Mouse (Mus musculus) embryonic facial prominence, embryonic 12.5 days (tissue): ENCODE measurements around the gene Traf3. TPM values are rescaled to one million over a fixed set of nuclear protein-coding genes. Genes with fewer than 3 reads are reported as not detected.
A peak's percentile ranks its signal among the peaks of the same experiment; 100 is the strongest.

Experiments used
- ATAC-seq: fragments of 200-750 bp; cut with Nextera tagmentation; 2 replicates; pipeline ENCODE4 v1.8.0; 2017; ENCODE audit not compliant: insufficient number of reproducible peaks, insufficient read depth, low FRiP score, low TSS enrichment
- H3K27ac ChIP-seq: fragments of 300-500 bp; sonication (generic); 2 replicates; pipeline ENCODE4 v1.5.1; 2016; ENCODE audit warnings: mild to moderate bottlenecking
- H3K27me3 ChIP-seq: fragments of 300-500 bp; sonication (generic); 2 replicates; pipeline ENCODE4 v1.6.1; 2016; ENCODE audit warnings: mild to moderate bottlenecking, moderate library complexity
- H3K36me3 ChIP-seq: fragments of 300-500 bp; sonication (generic); 2 replicates; pipeline ENCODE4 v1.6.1; 2016; ENCODE audit warnings: mild to moderate bottlenecking
- H3K4me1 ChIP-seq: fragments of 300-500 bp; sonication (generic); 2 replicates; pipeline ENCODE4 v1.6.1; 2016
- H3K4me2 ChIP-seq: fragments of 300-500 bp; sonication (generic); replicated peaks from 2 replicates; pipeline ENCODE4 v1.6.1; 2016; ENCODE audit warnings: mild to moderate bottlenecking, moderate library complexity
- H3K4me3 ChIP-seq: fragments of 300-500 bp; sonication (generic); 2 replicates; pipeline ENCODE4 v1.5.1; 2016; ENCODE audit warnings: mild to moderate bottlenecking
- H3K9ac ChIP-seq: fragments of 300-500 bp; sonication (generic); 2 replicates; pipeline ENCODE4 v1.6.1; 2016; ENCODE audit warnings: mild to moderate bottlenecking, moderate library complexity
- H3K9me3 ChIP-seq: fragments of 300-500 bp; sonication (generic); 2 replicates; pipeline ENCODE4 v1.6.1; 2016; ENCODE audit warnings: mild to moderate bottlenecking, moderate library complexity
- WGBS: fragments of 180-500 bp; shearing (Covaris S2); methylation state at CpG from one replicate; pipeline ENCODE4 v1.1.7; 2016; 5-methylcytosine and 5-hydroxymethylcytosine counted together
- polyA plus RNA-seq: library from polyadenylated mRNA; unstranded; fragments of >200 nt; fragmentation: Nextera tagmentation; extraction: Ambion mirVana; gene quantifications from 2 replicates; pipeline ENCODE4 v1.2.1, GENCODE M21; 2016

The Traf3 gene
- polyA plus RNA-seq, 1 experiment from 2014 or later, result 15.8 TPM

DNA sequence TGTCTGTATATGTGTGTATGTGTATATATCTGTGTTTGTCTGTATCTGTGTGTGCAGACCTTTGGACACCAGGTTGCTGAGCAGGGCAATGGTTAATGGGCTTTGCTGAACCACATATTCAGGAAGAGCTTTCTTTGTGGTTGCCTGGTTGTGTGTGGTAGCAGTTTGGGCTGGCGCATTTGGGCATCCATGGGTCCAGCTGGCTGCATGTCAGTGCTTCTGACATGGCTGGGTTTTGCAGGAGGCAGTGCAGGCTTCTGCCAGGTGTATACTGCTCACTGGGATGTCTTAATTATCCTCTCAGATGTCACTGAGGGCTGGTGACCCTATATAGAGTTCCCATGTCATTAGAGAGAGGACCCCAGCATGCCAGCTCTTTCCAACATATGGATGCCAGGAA, 10.4 kb upstream of the Traf3 start:
- Histone ChIP-seq H3K9ac (no peak overlapping the region), H3K4me2 (no peak overlapping the region), H3K27me3 (no peaks in the 10 kb centered on the region), H3K4me3 (no peak overlapping the region), H3K9me3 (peaks cover 4% of the 10 kb centered on the region; the same call in 1 of the 2 replicates), H3K27ac (no peak overlapping the region), H3K36me3 (no peaks in the 10 kb centered on the region), H3K4me1 (no peaks in the 10 kb centered on the region)
- WGBS, result 89% methylated on average over 1 of the region's 1 CpGs
- no peak for ATAC-seq

DNA sequence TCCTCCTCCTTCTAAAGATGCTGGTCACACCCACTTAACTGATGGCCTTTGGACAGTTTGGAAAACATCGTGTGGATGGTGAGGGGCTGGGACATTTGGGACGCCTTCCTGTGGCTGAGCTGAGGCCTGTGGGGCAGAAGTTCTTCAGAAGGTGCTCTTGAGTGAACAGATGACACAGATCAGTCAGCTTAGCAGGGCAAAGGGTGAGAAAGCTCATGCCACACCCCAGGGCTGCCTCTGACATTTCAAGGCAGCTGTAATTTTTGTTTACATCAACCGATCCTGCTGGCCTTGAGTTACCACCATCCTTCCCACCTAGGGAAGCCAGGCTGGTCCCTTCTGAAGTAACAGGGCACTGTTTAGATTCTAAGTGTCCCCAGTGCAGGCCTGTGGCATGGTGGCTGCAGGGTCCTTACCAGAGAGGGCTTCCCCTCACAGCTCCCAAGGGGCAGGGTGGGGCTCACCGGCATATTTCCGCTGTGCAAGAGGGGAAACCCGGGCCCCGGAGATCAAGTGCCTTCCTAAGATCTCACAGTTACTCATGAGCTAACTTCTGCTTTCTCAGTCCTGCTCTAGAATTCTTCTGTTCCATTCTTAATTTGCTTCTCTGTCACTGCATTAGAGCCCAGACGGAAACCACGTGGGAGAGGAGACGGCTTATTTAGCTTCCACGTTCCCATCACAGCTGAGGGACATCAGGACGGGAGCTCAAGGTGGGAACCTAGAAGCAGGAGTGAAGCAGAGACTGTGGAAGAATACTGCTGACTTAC, 6.3 kb upstream of the Traf3 start:
- Histone ChIP-seq H3K4me1 (peaks cover 13% of the 10 kb centered on the region), H3K4me2 (no peak overlapping the region), H3K27ac (no peak overlapping the region), H3K27me3 (no peaks in the 10 kb centered on the region), H3K9ac (no peak overlapping the region), H3K9me3 (peaks cover 4% of the 10 kb centered on the region; the same call in 1 of the 2 replicates), H3K4me3 (no peak overlapping the region), H3K36me3 (no peaks in the 10 kb centered on the region)
- WGBS, result 63% methylated on average over 12 of the region's 12 CpGs
- no peak for ATAC-seq

DNA sequence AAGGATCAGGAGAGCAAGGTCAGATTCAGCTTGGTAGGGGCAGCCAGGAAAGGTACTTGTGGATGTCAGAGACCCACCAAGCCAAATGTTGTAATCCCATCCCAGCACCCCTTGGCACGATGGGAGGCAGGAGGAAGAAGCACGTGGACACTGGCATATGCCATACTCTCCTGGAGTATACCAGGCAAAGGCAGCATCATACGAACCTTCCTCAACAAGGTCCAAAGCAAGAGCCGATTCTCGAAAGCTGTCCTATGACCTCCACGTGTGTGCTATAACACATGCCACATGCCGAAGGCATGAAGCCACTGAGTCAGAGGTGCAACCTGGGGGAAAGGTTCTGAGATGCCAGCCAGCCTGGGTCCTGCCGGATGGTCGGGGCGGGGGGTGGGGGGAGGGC, 5.3 kb upstream of the Traf3 start:
- WGBS, result 91% methylated on average over 10 of the region's 10 CpGs
- peaks cover 17% of the 10 kb centered on the region for H3K4me1 ChIP-seq
- H3K9me3 ChIP-seq, result no peaks in the 10 kb centered on the region
- H3K36me3 ChIP-seq, result no peaks in the 10 kb centered on the region
- no peaks in the 10 kb centered on the region for H3K27me3 ChIP-seq
- H3K9ac ChIP-seq, result no peak overlapping the region
- no peak for ATAC-seq
- no peak overlapping the region for H3K4me3 ChIP-seq
- H3K4me2 ChIP-seq, result no peak overlapping the region
- no peak overlapping the region for H3K27ac ChIP-seq

DNA sequence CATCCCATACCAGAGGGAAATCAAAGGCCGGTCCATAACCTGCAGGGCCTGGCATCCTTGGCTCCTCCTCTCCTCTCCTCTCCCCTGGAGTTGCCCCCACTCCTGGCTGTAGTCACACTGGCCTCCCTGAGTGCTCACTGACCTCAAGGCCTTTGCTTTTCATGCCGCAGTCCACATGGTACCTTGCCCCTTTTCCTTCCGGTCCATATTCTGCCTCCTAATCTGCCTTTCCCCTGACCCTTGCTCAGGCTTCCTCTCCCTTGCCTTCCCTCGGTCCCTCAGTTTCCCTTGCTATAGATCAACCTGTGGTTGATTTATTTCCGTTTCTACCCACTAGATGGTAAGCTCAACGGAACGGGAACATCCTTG, 4.2 kb upstream of the Traf3 start:
- Histone ChIP-seq H3K4me2 (peak overlapping the region; percentile 42), H3K36me3 (no peaks in the 10 kb centered on the region), H3K27ac (peak overlapping the region; percentile 24; the same call in 1 of the 2 replicates), H3K9me3 (no peaks in the 10 kb centered on the region), H3K9ac (0 out of 2 replicates have a peak overlapping the region, but pooled peaks have one; percentile 10), H3K4me3 (no peak overlapping the region), H3K4me1 (peaks cover 17% of the 10 kb centered on the region), H3K27me3 (no peaks in the 10 kb centered on the region)
- no peak for ATAC-seq
- 39% methylated on average over 7 of the region's 7 CpGs for WGBS

DNA sequence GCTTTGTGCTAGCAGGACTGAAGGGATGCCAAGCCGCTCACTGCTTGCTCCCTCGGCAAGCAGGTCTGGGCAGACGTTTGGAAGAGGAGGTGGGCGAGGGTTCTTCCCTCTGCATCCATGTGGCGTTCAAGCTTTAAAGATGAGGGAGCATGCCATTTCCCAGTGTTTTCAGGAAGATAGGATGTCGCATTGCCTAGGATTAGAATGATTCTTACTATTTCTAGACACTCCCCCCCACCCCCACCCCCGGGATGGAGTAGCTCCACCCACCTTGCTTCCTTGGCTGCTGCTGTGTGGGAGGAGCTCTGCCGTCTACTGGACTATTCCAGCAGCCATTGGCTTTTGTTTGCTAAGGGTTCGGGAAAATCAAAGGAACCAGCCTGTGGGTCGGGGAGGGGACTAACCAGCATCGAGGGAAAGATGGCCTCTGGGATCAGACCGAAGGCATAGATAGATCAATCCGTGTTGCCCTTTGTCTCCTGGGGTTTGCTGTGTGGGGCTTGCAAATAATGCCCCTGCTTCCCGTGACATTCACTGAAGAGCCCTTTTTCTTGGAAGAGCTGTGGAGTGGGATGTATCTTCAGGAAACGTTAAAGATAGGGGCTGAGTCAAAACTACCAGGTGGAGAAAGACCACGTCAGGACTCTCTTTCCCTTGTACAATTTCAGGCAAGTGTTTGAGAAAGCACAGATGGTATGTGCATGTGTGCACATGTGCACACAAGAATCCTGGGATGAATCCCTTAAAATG, 3.7 kb upstream of the Traf3 start:
- WGBS, result 10% methylated on average over 16 of the region's 16 CpGs
- Histone ChIP-seq H3K27ac (peak overlapping the region; percentile 55; the same call in 1 of the 2 replicates), H3K9ac (0 out of 2 replicates have a peak overlapping the region, but pooled peaks have one; percentile 10), H3K27me3 (no peaks in the 10 kb centered on the region), H3K4me2 (peak overlapping the region; percentile 42), H3K36me3 (no peaks in the 10 kb centered on the region), H3K9me3 (no peaks in the 10 kb centered on the region), H3K4me1 (peaks cover 17% of the 10 kb centered on the region), H3K4me3 (peak overlapping the region; percentile 17)
- ATAC-seq, result no peak

DNA sequence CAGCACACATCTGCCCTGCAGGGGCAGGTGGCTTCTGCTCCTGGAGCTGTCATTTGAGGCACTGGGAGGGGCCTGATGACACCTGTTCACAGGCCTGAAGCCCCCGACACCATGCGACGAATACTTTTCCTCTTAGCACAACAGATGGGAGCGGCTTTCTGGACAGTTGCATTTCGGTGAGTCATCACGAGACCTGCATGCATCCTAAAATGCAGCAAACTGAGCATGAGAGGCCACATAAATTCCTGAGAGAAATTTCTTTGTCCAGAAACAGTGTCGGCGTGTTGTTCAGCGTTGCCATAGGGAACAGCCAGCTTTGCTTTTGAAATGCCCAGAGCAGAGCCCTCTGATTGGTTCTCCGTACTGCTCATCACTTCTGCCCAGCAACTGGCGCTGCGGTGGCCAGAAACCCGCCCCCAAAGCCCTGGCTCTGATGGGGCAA, 1.8 kb upstream of the Traf3 start:
- WGBS, result 6% methylated on average over 13 of the region's 13 CpGs

DNA sequence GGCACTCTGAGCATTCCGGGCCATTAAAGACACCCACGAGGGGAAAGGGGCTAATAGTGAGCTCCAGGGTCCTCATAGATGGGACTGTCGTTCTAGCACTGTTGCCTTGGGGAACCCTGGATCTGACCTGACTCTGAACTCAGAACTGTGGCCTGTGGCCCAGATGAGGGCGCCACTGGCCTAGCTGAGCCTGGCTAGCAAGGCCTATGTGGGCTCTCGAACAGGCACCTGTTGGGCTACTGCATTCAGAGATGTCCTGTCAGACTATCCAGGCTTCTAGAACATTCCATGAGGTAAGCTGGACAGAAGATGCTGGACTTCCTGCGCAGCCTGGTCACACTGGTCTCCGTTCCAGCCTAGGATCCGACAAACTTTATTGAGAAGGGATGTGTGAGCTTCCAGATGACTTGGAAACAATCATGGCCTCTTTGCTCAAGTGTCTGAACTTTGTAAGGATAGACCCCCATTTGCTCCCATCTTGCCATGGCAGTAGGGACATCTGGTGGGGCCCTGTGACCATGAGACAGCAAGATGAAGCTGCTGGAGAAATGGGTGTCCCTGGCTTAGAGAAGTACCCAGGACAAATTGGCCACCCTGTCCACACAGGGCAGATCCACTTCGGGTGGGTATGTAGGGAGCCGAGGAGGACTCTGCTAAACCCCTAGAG, 891 bp upstream of the Traf3 start:
- peaks cover 26% of the 10 kb centered on the region for H3K4me1 ChIP-seq
- peak overlapping the region; percentile 87; the same call in 1 of the 2 replicates for H3K4me3 ChIP-seq
- peak overlapping the region; percentile 84 for H3K4me2 ChIP-seq
- no peaks in the 10 kb centered on the region for H3K36me3 ChIP-seq
- no peaks in the 10 kb centered on the region for H3K9me3 ChIP-seq
- no peak for ATAC-seq
- H3K9ac ChIP-seq, result no peak overlapping the region
- 68% methylated on average over 10 of the region's 10 CpGs for WGBS
- peak overlapping the region; percentile 84 for H3K27ac ChIP-seq
- no peaks in the 10 kb centered on the region for H3K27me3 ChIP-seq

More for the DNA sequence above, 1.8 kb upstream of the Traf3 start:
- peak overlapping the region; percentile 47; the same call in 1 of the 2 replicates for H3K9ac ChIP-seq
- no peaks in the 10 kb centered on the region for H3K36me3 ChIP-seq
- peaks cover 26% of the 10 kb centered on the region for H3K4me1 ChIP-seq
- H3K27ac ChIP-seq, result peak overlapping the region; percentile 84
- peak; percentile 68 for ATAC-seq
- H3K4me2 ChIP-seq, result peak overlapping the region; percentile 53
- no peaks in the 10 kb centered on the region for H3K9me3 ChIP-seq
- peak overlapping the region; percentile 34 for H3K4me3 ChIP-seq
- no peaks in the 10 kb centered on the region for H3K27me3 ChIP-seq

DNA sequence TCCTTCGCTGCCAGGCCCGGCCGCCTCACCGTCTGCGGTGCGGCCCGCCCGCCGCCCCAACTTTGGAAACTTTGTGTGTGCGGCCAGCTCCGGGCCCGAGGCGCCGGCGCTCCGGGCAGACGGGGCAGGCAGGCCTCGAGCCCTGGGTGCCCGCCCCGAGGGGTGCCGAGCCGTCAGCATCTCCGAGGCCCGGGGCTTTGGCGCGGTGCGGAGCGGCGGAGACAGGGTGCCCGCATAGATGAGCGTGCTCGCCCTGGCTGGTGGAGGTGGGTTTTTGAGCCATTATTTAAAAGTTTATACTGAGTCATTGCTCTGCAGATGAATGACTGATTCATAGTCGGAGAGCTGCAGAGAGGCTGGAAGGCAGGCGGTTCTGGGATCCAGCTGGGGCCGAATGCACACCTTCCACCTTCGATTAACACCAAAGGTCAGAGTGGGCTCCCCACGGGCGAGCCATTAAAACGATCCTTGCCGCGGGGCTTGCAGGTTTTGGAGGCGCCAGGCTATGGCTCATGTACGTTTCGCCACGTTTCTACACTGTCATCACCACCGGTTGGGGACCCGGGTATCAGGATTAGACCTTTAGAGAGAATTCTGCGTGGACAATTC, 615 bp downstream of the Traf3 start:
- Histone ChIP-seq H3K4me1 (peaks cover 26% of the 10 kb centered on the region), H3K4me3 (peak overlapping the region; percentile 87), H3K36me3 (0 out of 2 replicates have a peak, but pooled peaks cover 4% of the 10 kb centered on the region), H3K27me3 (no peaks in the 10 kb centered on the region), H3K4me2 (peak overlapping the region; percentile 84), H3K9me3 (no peaks in the 10 kb centered on the region), H3K9ac (peak overlapping the region; percentile 93), H3K27ac (peak overlapping the region; percentile 84)
- WGBS, result under 1% methylated on average over 48 of the region's 48 CpGs
- ATAC-seq, result no peak

DNA sequence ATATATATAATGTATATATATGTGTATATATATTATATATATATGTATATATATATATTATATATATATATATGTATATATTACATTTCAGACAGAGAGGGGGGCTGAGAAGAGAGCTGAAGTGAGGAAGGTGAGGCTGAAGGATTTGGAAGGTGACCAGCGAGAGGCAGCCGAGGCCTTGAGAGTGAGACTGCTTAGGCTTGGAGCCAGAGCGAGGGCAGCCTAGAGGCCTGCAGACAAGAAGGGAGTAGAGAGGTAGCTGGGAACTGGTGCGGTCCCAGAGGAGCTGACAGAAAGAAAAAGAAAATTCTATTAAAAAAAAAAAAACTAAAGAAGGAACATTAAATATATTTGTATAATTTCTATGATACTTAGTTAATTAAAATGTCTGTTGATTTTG, 2.7 kb downstream of the Traf3 start:
- 91% methylated on average over 4 of the region's 4 CpGs for WGBS
- Histone ChIP-seq H3K9me3 (no peaks in the 10 kb centered on the region), H3K4me1 (peaks cover 23% of the 10 kb centered on the region), H3K27ac (no peak overlapping the region), H3K9ac (no peak overlapping the region), H3K4me3 (no peak overlapping the region), H3K4me2 (no peak overlapping the region), H3K27me3 (no peaks in the 10 kb centered on the region), H3K36me3 (0 out of 2 replicates have a peak, but pooled peaks cover 4% of the 10 kb centered on the region)
- ATAC-seq, result no peak

DNA sequence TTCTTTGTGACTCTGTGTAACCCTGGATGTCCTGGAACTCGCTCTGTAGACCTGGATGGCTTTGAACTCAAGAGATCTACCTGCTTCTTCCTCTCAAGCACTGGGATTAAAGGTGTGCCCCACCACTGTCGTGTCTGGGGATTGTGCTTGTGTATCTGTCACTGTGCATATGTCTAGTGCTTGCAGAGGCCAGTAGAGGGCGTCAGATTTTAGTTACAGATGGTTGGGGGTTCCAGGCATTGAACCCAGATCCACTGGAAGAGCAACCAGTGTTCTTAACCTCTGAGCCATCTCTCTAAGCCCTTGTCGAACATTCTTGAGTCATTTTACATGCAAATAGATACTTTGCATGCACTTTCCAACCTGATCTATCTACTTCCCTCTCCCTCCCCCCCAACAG, 12.6 kb downstream of the Traf3 start:
- H3K4me1 ChIP-seq, result no peaks in the 10 kb centered on the region
- no peak overlapping the region for H3K27ac ChIP-seq
- no peak overlapping the region for H3K4me2 ChIP-seq
- no peaks in the 10 kb centered on the region for H3K27me3 ChIP-seq
- H3K36me3 ChIP-seq, result peaks cover 5% of the 10 kb centered on the region; the same call in 1 of the 2 replicates
- no peak overlapping the region for H3K9ac ChIP-seq
- no peaks in the 10 kb centered on the region for H3K9me3 ChIP-seq
- no peak overlapping the region for H3K4me3 ChIP-seq
- ATAC-seq, result no peak
- WGBS, result 75% methylated on average over 4 of the region's 4 CpGs

DNA sequence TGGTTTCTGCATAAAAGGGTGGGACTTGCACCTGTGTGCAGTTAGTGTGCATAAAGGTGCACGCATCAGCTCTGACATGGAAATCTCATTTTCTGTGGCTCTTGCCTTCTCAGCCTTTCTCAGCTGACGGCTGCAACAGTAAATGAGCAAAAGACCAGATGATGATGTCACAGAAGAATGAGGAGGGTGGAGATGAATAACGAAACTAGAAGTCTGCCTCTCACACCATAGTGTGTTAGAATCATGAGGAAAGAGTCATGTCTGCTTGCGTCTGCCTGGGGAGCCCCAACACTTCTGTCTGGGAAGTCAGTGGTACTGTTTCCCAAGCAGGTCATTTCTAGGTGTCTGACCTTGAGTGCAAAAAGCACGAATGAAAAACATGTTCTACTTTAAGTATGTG, 15.7 kb downstream of the Traf3 start:
- no peaks in the 10 kb centered on the region; the same call in 1 of the 2 replicates for H3K4me1 ChIP-seq
- H3K27ac ChIP-seq, result no peak overlapping the region
- H3K4me3 ChIP-seq, result no peak overlapping the region
- WGBS, result 90% methylated on average over 5 of the region's 5 CpGs
- no peak for ATAC-seq
- H3K9ac ChIP-seq, result no peak overlapping the region
- H3K36me3 ChIP-seq, result no peaks in the 10 kb centered on the region
- H3K9me3 ChIP-seq, result no peaks in the 10 kb centered on the region
- no peaks in the 10 kb centered on the region for H3K27me3 ChIP-seq
- no peak overlapping the region for H3K4me2 ChIP-seq
